Mouse (Mus musculus) liver, embryonic 11.5 days (tissue): ENCODE results near the gene Rin2. TPM values are rescaled to one million over a fixed set of nuclear protein-coding genes. Genes with fewer than 3 reads are reported as not detected.

ENCODE experiments used
- ATAC-seq: fragments of 200-750 bp; cut with Nextera tagmentation; replicated peaks from 2 replicates; pipeline ENCODE4 v1.8.0; 2017; ENCODE audit warnings: moderate number of reproducible peaks, mild to moderate bottlenecking, moderate TSS enrichment, moderate library complexity; ENCODE audit not compliant: low FRiP score
- DNase-seq: peaks from one replicate; pipeline ENCODE4 v3.0.0-alpha.2; 2017; ENCODE audit warnings: low spot score
- H3K27ac ChIP-seq: fragments of 300-500 bp; sonication (generic); 2 replicates; pipeline ENCODE4 v1.5.1; 2014; ENCODE audit warnings: mild to moderate bottlenecking, low read depth, low read length, control low read depth
- H3K27me3 ChIP-seq: fragments of 300-500 bp; sonication (generic); replicated peaks from 2 replicates; pipeline ENCODE4 v1.6.1; 2014; ENCODE audit warnings: low read length, mixed read lengths; ENCODE audit not compliant: control insufficient read depth, insufficient read depth
- H3K36me3 ChIP-seq: fragments of 300-500 bp; sonication (generic); 2 replicates; pipeline ENCODE4 v1.6.1; 2014; ENCODE audit warnings: mild to moderate bottlenecking, low read length, moderate library complexity, mixed read lengths; ENCODE audit not compliant: control insufficient read depth, insufficient read depth
- H3K4me1 ChIP-seq: fragments of 300-500 bp; sonication (generic); replicated peaks from 2 replicates; pipeline ENCODE4 v1.6.1; 2014; ENCODE audit warnings: low read length, mixed read lengths; ENCODE audit not compliant: control insufficient read depth, insufficient read depth
- H3K4me2 ChIP-seq: fragments of 300-500 bp; sonication (generic); 2 replicates; pipeline ENCODE4 v1.6.1; 2014; ENCODE audit warnings: mild to moderate bottlenecking, control low read depth, moderate library complexity
- H3K4me3 ChIP-seq: fragments of 300-500 bp; sonication (generic); 2 replicates; pipeline ENCODE4 v1.5.1; 2014; ENCODE audit warnings: low read depth, low read length, control low read depth
- H3K9ac ChIP-seq: fragments of 300-500 bp; sonication (generic); 2 replicates; pipeline ENCODE4 v1.6.1; 2014; ENCODE audit warnings: low read depth, low read length, control low read depth
- H3K9me3 ChIP-seq: fragments of 300-500 bp; sonication (generic); 2 replicates; pipeline ENCODE4 v1.6.1; 2016; ENCODE audit warnings: low read length, inconsistent platforms, mixed read lengths; ENCODE audit not compliant: control insufficient read depth
- whole genome bisulfite sequencing: fragments of 180-500 bp; shearing (Covaris S2); extraction: QIAGEN DNeasy Blood & Tissue Kit; methylation state at CpG from one replicate; pipeline ENCODE4 v1.1.7; 2014; 5-methylcytosine and 5-hydroxymethylcytosine counted together
- polyA plus RNA-seq: library from polyadenylated mRNA; unstranded; fragments of >200 nt; fragmentation: Nextera tagmentation; extraction: Ambion mirVana; gene quantifications from 2 replicates; pipeline ENCODE4 v1.2.1, GENCODE M21; 2014

The Rin2 gene
- polyA plus RNA-seq, 1 experiment from 2014 or later = 7.6 TPM

DNA sequence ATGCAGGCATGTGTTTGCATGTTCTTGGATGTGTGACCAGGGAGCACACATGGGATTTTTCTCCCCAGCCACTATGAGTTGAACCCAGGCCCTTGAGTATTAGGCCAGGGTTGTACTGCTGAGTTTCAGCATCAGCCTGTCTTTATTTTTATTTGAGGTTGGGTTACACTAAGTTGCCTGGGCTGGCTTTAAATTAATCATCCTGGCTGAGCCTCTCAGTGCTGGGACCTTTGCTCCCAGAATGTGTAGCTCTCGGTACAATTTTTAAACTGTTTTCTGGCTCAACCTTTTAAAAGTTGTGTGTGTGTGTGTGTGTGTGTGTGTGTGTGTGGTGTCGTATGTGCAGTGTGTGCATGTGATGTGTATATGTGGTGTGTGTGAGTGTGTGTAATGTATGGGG is 5.1 kb downstream of the Rin2 start:
- no peak for ATAC-seq
- Histone ChIP-seq H3K27ac (no peak overlapping the region), H3K27me3 (no peaks in the 10 kb centered on the region), H3K9ac (no peak overlapping the region), H3K4me1 (no peaks in the 10 kb centered on the region), H3K36me3 (no peaks in the 10 kb centered on the region), H3K4me2 (no peak overlapping the region), H3K4me3 (no peak overlapping the region), H3K9me3 (no peaks in the 10 kb centered on the region)
- no peak for DNase-seq
- WGBS = 74% methylated on average over 2 of the region's 2 CpGs

DNA sequence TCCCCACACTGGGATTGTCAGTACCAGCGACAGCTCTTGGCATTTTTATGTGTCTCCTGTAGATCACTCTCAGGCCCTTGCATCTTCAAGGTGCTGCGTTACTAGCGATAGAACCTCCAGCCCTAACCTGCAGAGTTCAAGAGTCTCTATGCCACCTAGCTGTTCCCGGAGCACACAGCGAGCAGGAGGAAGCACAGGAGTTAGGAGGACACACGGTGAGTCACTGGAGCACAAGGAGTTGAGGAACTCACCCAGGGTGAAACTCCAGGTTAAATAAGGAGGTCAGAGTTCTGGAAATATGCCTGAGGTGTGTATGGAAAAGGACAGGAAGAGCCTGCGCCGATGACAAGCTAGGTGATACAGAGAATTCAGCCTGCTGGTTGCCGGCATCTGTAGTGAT is 5.7 kb downstream of the Rin2 start:
- Histone ChIP-seq H3K4me2 (no peak overlapping the region), H3K9ac (no peak overlapping the region), H3K4me3 (no peak overlapping the region), H3K36me3 (no peaks in the 10 kb centered on the region), H3K4me1 (no peaks in the 10 kb centered on the region), H3K9me3 (no peaks in the 10 kb centered on the region), H3K27me3 (no peaks in the 10 kb centered on the region), H3K27ac (no peak overlapping the region)
- WGBS = 76% methylated on average over 9 of the region's 9 CpGs
- no peak for DNase-seq
- no peak for ATAC-seq

GRCm38 (mm10) chr2:145681626-145682025 is 6.6 kb downstream of the Rin2 start:
- H3K4me3 ChIP-seq = no peak overlapping the region
- H3K36me3 ChIP-seq = no peaks in the 10 kb centered on the region
- no peak overlapping the region for H3K27ac ChIP-seq
- no peak for ATAC-seq
- no peaks in the 10 kb centered on the region for H3K9me3 ChIP-seq
- no peak overlapping the region for H3K9ac ChIP-seq
- DNase-seq = no peak
- WGBS = 66% methylated on average over 4 of the region's 4 CpGs
- no peak overlapping the region for H3K4me2 ChIP-seq
- H3K4me1 ChIP-seq = no peaks in the 10 kb centered on the region
- no peaks in the 10 kb centered on the region for H3K27me3 ChIP-seq

DNA sequence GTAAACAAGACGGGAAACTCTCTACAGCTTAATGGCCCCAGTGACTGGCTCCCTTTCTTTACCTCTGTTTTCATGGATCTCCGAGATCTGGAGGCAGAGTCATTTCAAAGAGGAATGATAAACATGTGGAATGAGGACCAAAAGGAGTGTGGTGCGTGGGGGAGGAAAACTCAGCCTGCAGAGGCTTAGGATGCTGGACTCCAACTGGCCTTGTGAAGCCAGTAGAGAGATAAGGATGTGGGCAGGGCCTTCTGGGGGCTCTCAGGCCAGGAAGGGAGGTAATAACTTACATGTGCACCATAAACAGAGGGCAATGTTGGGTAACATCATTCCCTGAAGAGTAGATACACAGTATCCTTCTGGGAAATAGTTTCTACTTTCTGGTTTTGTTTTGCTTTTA is 7.9 kb downstream of the Rin2 start:
- DNase-seq (no peak), ATAC-seq (no peak)
- H3K4me2 ChIP-seq = no peak overlapping the region
- no peak overlapping the region for H3K27ac ChIP-seq
- H3K9ac ChIP-seq = no peak overlapping the region
- no peak overlapping the region for H3K4me3 ChIP-seq
- no peaks in the 10 kb centered on the region for H3K9me3 ChIP-seq
- H3K4me1 ChIP-seq = no peaks in the 10 kb centered on the region
- H3K27me3 ChIP-seq = no peaks in the 10 kb centered on the region
- H3K36me3 ChIP-seq = no peaks in the 10 kb centered on the region
- 45% methylated on average over 3 of the region's 3 CpGs for WGBS

- no peak overlapping the region for H3K4me2 ChIP-seq
- WGBS = 72% methylated on average over 3 of the region's 3 CpGs
- DNase-seq (no peak), ATAC-seq (no peak)
- no peak overlapping the region for H3K9ac ChIP-seq
- H3K27me3 ChIP-seq = no peaks in the 10 kb centered on the region
- H3K36me3 ChIP-seq = no peaks in the 10 kb centered on the region
- H3K27ac ChIP-seq = no peak overlapping the region
- H3K4me3 ChIP-seq = no peak overlapping the region
- no peaks in the 10 kb centered on the region for H3K4me1 ChIP-seq
- H3K9me3 ChIP-seq = no peaks in the 10 kb centered on the region
Measured at GRCm38 (mm10) chr2:145683536-145683935, 8.5 kb downstream of the Rin2 start.

DNA sequence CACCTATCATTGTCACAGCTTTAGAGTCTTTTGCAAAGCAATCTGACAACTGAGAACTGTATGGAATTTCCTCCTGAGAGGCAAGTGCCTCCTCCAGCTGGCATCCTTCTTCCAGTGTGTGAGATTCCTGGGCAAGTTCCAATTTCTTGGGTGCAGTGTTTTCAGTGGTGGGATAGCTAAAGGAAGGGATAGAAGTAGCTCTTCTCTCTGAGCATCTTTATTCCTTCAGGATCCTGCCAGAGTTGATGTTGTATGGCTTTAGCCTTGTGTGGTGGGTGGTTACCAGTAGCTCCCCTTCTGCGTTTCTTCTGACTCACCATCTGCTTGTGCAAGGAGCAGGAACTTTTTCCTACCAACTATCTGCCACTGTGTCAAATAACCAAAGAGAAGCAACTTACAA is 9.1 kb downstream of the Rin2 start:
- Histone ChIP-seq H3K9me3 (no peaks in the 10 kb centered on the region), H3K27ac (no peak overlapping the region), H3K9ac (no peak overlapping the region), H3K27me3 (no peaks in the 10 kb centered on the region), H3K36me3 (no peaks in the 10 kb centered on the region), H3K4me3 (no peak overlapping the region), H3K4me2 (no peak overlapping the region), H3K4me1 (no peaks in the 10 kb centered on the region)
- ATAC-seq (no peak), DNase-seq (no peak)
- 87% methylated on average over 1 of the region's 1 CpGs for WGBS

DNA sequence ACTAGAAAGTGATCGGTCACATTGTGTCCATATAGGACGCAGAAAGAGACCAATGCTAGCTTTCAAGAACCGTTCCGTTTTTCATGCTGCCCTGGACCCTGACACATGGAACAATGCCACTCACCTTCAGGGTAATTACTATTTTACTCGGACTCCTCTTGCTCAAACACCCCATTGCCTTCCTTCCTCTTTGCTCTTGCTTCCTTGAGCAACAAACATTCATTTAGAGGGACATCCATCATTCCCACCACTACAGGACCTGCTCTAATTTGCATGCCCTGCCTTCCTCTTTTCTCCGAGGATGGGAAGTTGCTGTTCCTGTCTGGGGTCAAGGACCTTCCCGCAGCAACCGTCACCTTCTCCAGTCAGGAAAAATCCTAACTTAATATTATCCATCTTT is 9.9 kb downstream of the Rin2 start:
- Histone ChIP-seq H3K27ac (no peak overlapping the region), H3K9ac (no peak overlapping the region), H3K36me3 (no peaks in the 10 kb centered on the region), H3K27me3 (no peaks in the 10 kb centered on the region), H3K4me1 (no peaks in the 10 kb centered on the region), H3K4me3 (no peak overlapping the region), H3K9me3 (no peaks in the 10 kb centered on the region), H3K4me2 (no peak overlapping the region)
- WGBS = 52% methylated on average over 8 of the region's 8 CpGs
- DNase-seq (no peak), ATAC-seq (no peak)

DNA sequence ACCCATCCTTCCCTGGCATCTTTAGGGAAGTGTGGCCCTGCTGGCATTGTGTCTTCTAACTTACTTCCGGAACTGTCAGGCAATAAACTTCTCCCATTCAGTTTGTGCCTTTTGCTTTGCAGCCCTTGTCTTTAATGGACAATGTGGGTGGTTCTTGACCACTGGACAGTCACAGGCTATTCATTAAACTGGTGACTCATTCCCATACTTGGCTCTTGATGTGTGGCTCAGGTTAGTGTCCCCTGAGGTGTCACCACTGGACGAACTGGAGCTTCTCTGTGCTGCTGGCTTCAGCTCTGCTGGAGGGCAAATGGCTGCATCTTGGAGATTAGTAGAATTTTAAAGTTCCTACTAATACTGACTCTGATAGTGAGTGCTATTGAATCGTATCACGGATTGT is 11.0 kb downstream of the Rin2 start:
- H3K4me1 ChIP-seq = no peaks in the 10 kb centered on the region
- H3K4me2 ChIP-seq = no peak overlapping the region
- ATAC-seq (no peak), DNase-seq (no peak)
- no peak overlapping the region for H3K9ac ChIP-seq
- H3K27ac ChIP-seq = no peak overlapping the region
- H3K27me3 ChIP-seq = no peaks in the 10 kb centered on the region
- H3K9me3 ChIP-seq = no peaks in the 10 kb centered on the region
- 80% methylated on average over 4 of the region's 4 CpGs for WGBS
- H3K36me3 ChIP-seq = no peaks in the 10 kb centered on the region
- H3K4me3 ChIP-seq = no peak overlapping the region

- Histone ChIP-seq H3K9ac (no peak overlapping the region), H3K36me3 (no peaks in the 10 kb centered on the region), H3K4me2 (no peak overlapping the region), H3K4me3 (no peak overlapping the region), H3K9me3 (no peaks in the 10 kb centered on the region), H3K27ac (no peak overlapping the region), H3K27me3 (no peaks in the 10 kb centered on the region), H3K4me1 (no peaks in the 10 kb centered on the region)
- ATAC-seq (no peak), DNase-seq (no peak)
- WGBS = 85% methylated on average over 10 of the region's 10 CpGs
Measured at GRCm38 (mm10) chr2:145691367-145692009, 16.5 kb downstream of the Rin2 start.
